In genomic region chr12:110986536-110987425, GRCm38 (mm10) we compare ENCODE assay signal across 22 mouse cellular contexts. TPM values are rescaled to one million over a fixed set of nuclear protein-coding genes. Genes with fewer than 3 reads are reported as not detected.
DNase-seq lines count a peak whose midpoint lies in the region; ATAC-seq lines count a peak whose summit lies in the region.
"Had no signal": no experiment of that assay in that cellular context is flagged by ENCODE, and none has a peak within 500 bp of the region (broad histone marks: within the 10 kb centered on the region; RNA-seq: fewer than 3 reads in every experiment).

No protein-coding gene starts in this region.

- no peak overlapping the region for H3K4me2 ChIP-seq in heart, embryonic 12.5 days
- H3K4me2 ChIP-seq: embryonic facial prominence, embryonic 13.5 days; hindbrain, embryonic 14.5 days; limb, embryonic 15.5 days had no signal

- no peaks in the 10 kb centered on the region for H3K36me3 ChIP-seq in heart, embryonic 12.5 days
- H3K36me3 ChIP-seq: embryonic facial prominence, embryonic 13.5 days; limb, embryonic 15.5 days had no signal

- ATAC-seq in heart, embryonic 12.5 days (ENCODE audit: insufficient number of reproducible peaks, low FRiP score): no peak
- ATAC-seq: forebrain, embryonic 14.5 days; Patski had no signal

- no peak overlapping the region for H3K27ac ChIP-seq in heart, embryonic 12.5 days (ENCODE audit: poor library complexity, severe bottlenecking)
- H3K27ac ChIP-seq: embryonic facial prominence, embryonic 13.5 days; hindbrain, embryonic 14.5 days; kidney, postnatal 0 days; left cerebral cortex, adult 2 months; limb, embryonic 15.5 days had no signal

- no peaks in the 10 kb centered on the region for H3K9me3 ChIP-seq in heart, embryonic 12.5 days (replicated peaks)
- H3K9me3 ChIP-seq: embryonic facial prominence, embryonic 13.5 days; limb, embryonic 15.5 days had no signal

- no peak overlapping the region for H3K4me3 ChIP-seq in heart, embryonic 12.5 days
- H3K4me3 ChIP-seq: embryonic facial prominence, embryonic 13.5 days; left cerebral cortex, adult 2 months; limb, embryonic 15.5 days had no signal

- WGBS in heart, embryonic 12.5 days: 79% methylated on average over 11 of the region's 11 CpGs

- H3K27me3 ChIP-seq in heart, embryonic 12.5 days (replicated peaks): no peaks in the 10 kb centered on the region; the same call in 1 of the 2 replicates
- H3K27me3 ChIP-seq: embryonic facial prominence, embryonic 13.5 days; limb, embryonic 15.5 days; Patski had no signal

- intact Hi-C loops in heart, postnatal 10 days (cut with DNase I): no loop called here

- no peak overlapping the region for H3K9ac ChIP-seq in heart, embryonic 12.5 days
- H3K9ac ChIP-seq: embryonic facial prominence, embryonic 13.5 days; hindbrain, embryonic 14.5 days; limb, embryonic 15.5 days had no signal

- peak; percentile 78 for DNase-seq in gastrocnemius, adult 18-20 months (ENCODE audit: low spot score)
- DNase-seq in gastrocnemius, postnatal 10 days: no peak
- peak; percentile 65 for DNase-seq in heart, adult 8-10 months (ENCODE audit: low spot score)
- peak; percentile 54 for DNase-seq in 3T3-L1 (ENCODE audit: low read depth, low spot score)
- DNase-seq in heart, postnatal 10 days: peak; percentile 70 to 77
- DNase-seq in layer of hippocampus, adult 8-10 months (ENCODE audit: low spot score in 2 of 2): no peak
- DNase-seq: cerebellum, adult 11 months; cerebellum, adult 9-11 months; embryo, embryonic 11 days; gastrocnemius, postnatal 14 days; kidney, adult 2 months; left cerebral cortex, postnatal 4 days; lung, postnatal 4 days; thymus, adult 18-20 months had no signal

- 0 out of 2 replicates have a peak, but pooled peaks cover 6% of the 10 kb centered on the region for H3K4me1 ChIP-seq in heart, embryonic 12.5 days (replicated peaks)

RNA-seq across cellular contexts. Expression of gene Ankrd9, which starts 7.9 kb away (rescaled TPM):
- total RNA-seq in gastrocnemius, adult 18-20 months (2021): 100 to 1,000 TPM; 109 to 181 TPM
- total RNA-seq in gastrocnemius, postnatal 10 days (2021): 100 to 1,000 TPM in 1 of 2 experiments, 10 to 100 TPM in 1; 20.3 to 102 TPM
- 10 to 100 TPM; 61.3 to 73.8 (median 68.6) TPM for total RNA-seq in heart, adult 8-10 months (2022)
- 13.2 and 14.2 TPM in 2 replicates for polyA plus RNA-seq in heart, embryonic 12.5 days (2016; fragmentation: Nextera tagmentation; extraction: Ambion mirVana)
- total RNA-seq in heart, postnatal 10 days (2021): 10 to 100 TPM; 35.4 to 70.2 TPM
- 10 to 100 TPM; 12.5 to 14.0 (median 12.8) TPM for total RNA-seq in layer of hippocampus, adult 8-10 months (2022)

RNA-seq across cellular contexts. Expression of gene Rcor1, which starts 52.4 kb away (rescaled TPM):
- 1 to 10 TPM; 6.1 to 8.1 TPM for total RNA-seq in gastrocnemius, adult 18-20 months (2021)
- total RNA-seq in gastrocnemius, postnatal 10 days (2021): 10 to 100 TPM; 14.3 to 19.4 TPM
- total RNA-seq in heart, adult 8-10 months (2022): 10 to 100 TPM; 11.9 to 14.3 (median 13.4) TPM
- polyA plus RNA-seq in heart, embryonic 12.5 days (2016; fragmentation: Nextera tagmentation; extraction: Ambion mirVana): 8.8 and 9.2 TPM in 2 replicates
- 10 to 100 TPM; 25.3 to 27.9 TPM for total RNA-seq in heart, postnatal 10 days (2021)
- 10 to 100 TPM; 14.9 to 19.8 (median 17.1) TPM for total RNA-seq in layer of hippocampus, adult 8-10 months (2022)

Comparison
In these comparisons a context has a peak if more than half of its experiments do, and no peak if none do; other contexts are left out.
1. DNase-seq: peak in gastrocnemius, adult 18-20 months (single experiment), heart, adult 8-10 months (single experiment), 3T3-L1 (single experiment) and heart, postnatal 10 days (2 of 2); none in gastrocnemius, postnatal 10 days (single experiment) and layer of hippocampus, adult 8-10 months (0 of 2).